Mouse (Mus musculus): ENCODE results near the gene Uhrf1. TPM values are rescaled to one million over a fixed set of nuclear protein-coding genes. Genes with fewer than 3 reads are reported as not detected.

The Uhrf1 gene
- polyA plus RNA-seq, 1 experiment from 2014 or later: 331 TPM

- WGBS: 83% methylated on average over 3 of the region's 3 CpGs
These were observed 40.3 kb downstream of the Uhrf1 start for GRCm38 (mm10) chr17:56343466-56343865.

GRCm38 (mm10) chr17:56345364-56345763, 42.2 kb downstream of the Uhrf1 start:
- no peak overlapping the region for H3K27ac ChIP-seq
- H3K4me1 ChIP-seq: peaks cover 24% of the 10 kb centered on the region
- 78% methylated on average over 2 of the region's 2 CpGs for WGBS
- 0 out of 2 replicates have a peak, but pooled peaks cover 14% of the 10 kb centered on the region for H3K36me3 ChIP-seq (replicated peaks)
- no peak overlapping the region for H3K4me3 ChIP-seq
- DNase-seq (ENCODE audit: extremely low spot score, low spot score): no peak
- H3K9me3 ChIP-seq: no peaks in the 10 kb centered on the region
- no peaks in the 10 kb centered on the region for H3K27me3 ChIP-seq (ENCODE audit: poor library complexity, severe bottlenecking)

More at GRCm38 (mm10) chr17:56343466-56343865, 40.3 kb downstream of the Uhrf1 start:
- H3K27ac ChIP-seq: no peak overlapping the region
- H3K27me3 ChIP-seq (ENCODE audit: poor library complexity, severe bottlenecking): no peaks in the 10 kb centered on the region
- H3K4me1 ChIP-seq: peaks cover 21% of the 10 kb centered on the region
- H3K36me3 ChIP-seq (replicated peaks): 0 out of 2 replicates have a peak, but pooled peaks cover 13% of the 10 kb centered on the region
- no peak for DNase-seq (ENCODE audit: extremely low spot score, low spot score)
- H3K9me3 ChIP-seq: no peaks in the 10 kb centered on the region
- no peak overlapping the region for H3K4me3 ChIP-seq

GRCm38 (mm10) chr17:56348128-56348527, 45.0 kb downstream of the Uhrf1 start:
- no peak overlapping the region for H3K4me3 ChIP-seq
- peaks cover 24% of the 10 kb centered on the region for H3K4me1 ChIP-seq
- WGBS: 81% methylated on average over 4 of the region's 4 CpGs
- peaks cover 38% of the 10 kb centered on the region for H3K36me3 ChIP-seq (replicated peaks)
- no peaks in the 10 kb centered on the region for H3K9me3 ChIP-seq
- H3K27me3 ChIP-seq (ENCODE audit: poor library complexity, severe bottlenecking): no peaks in the 10 kb centered on the region
- DNase-seq (ENCODE audit: extremely low spot score, low spot score): no peak
- H3K27ac ChIP-seq: no peak overlapping the region

- peaks cover 19% of the 10 kb centered on the region for H3K4me1 ChIP-seq
- no peaks in the 10 kb centered on the region for H3K9me3 ChIP-seq
- DNase-seq (ENCODE audit: extremely low spot score, low spot score): no peak
- H3K27me3 ChIP-seq (ENCODE audit: poor library complexity, severe bottlenecking): no peaks in the 10 kb centered on the region
- no peak overlapping the region for H3K4me3 ChIP-seq
- H3K27ac ChIP-seq: 0 out of 2 replicates have a peak overlapping the region, but pooled peaks have one; percentile 25
- peaks cover 43% of the 10 kb centered on the region for H3K36me3 ChIP-seq (replicated peaks)
These were observed 45.5 kb downstream of the Uhrf1 start for GRCm38 (mm10) chr17:56348586-56348985.

GRCm38 (mm10) chr17:56350694-56351093, 47.6 kb downstream of the Uhrf1 start:
- 40% methylated on average over 2 of the region's 2 CpGs for WGBS
- H3K9me3 ChIP-seq: no peaks in the 10 kb centered on the region
- no peaks in the 10 kb centered on the region for H3K27me3 ChIP-seq (ENCODE audit: poor library complexity, severe bottlenecking)
- H3K36me3 ChIP-seq (replicated peaks): peaks cover 56% of the 10 kb centered on the region
- H3K27ac ChIP-seq: no peak overlapping the region
- no peak overlapping the region for H3K4me3 ChIP-seq
- H3K4me1 ChIP-seq: peaks cover 11% of the 10 kb centered on the region
- peak; percentile 61 for DNase-seq (ENCODE audit: extremely low spot score, low spot score)

GRCm38 (mm10) chr17:56356921-56357885, 54.1 kb downstream of the Uhrf1 start:
- peak; percentile 71 for DNase-seq (ENCODE audit: extremely low spot score, low spot score)
- no peak overlapping the region for H3K4me3 ChIP-seq
- no peaks in the 10 kb centered on the region for H3K27me3 ChIP-seq (ENCODE audit: poor library complexity, severe bottlenecking)
- H3K36me3 ChIP-seq (replicated peaks): peaks cover 98% of the 10 kb centered on the region
- H3K27ac ChIP-seq: no peak overlapping the region
- 0 out of 2 replicates have a peak, but pooled peaks cover 5% of the 10 kb centered on the region for H3K4me1 ChIP-seq
- H3K9me3 ChIP-seq: no peaks in the 10 kb centered on the region
- 72% methylated on average over 9 of the region's 9 CpGs for WGBS

GRCm38 (mm10) chr17:56359183-56359725, 56.1 kb downstream of the Uhrf1 start:
- H3K4me3 ChIP-seq: no peak overlapping the region
- 80% methylated on average over 3 of the region's 3 CpGs for WGBS
- H3K27ac ChIP-seq: no peak overlapping the region
- H3K27me3 ChIP-seq (ENCODE audit: poor library complexity, severe bottlenecking): no peaks in the 10 kb centered on the region
- H3K4me1 ChIP-seq: 0 out of 2 replicates have a peak, but pooled peaks cover 5% of the 10 kb centered on the region
- H3K9me3 ChIP-seq: no peaks in the 10 kb centered on the region
- DNase-seq (ENCODE audit: extremely low spot score, low spot score): no peak
- peaks cover 98% of the 10 kb centered on the region for H3K36me3 ChIP-seq (replicated peaks)

GRCm38 (mm10) chr17:56359864-56360263, 56.7 kb downstream of the Uhrf1 start:
- WGBS: 83% methylated on average over 1 of the region's 1 CpGs
- Histone ChIP-seq H3K36me3 (replicated peaks) (peaks cover 96% of the 10 kb centered on the region), H3K4me1 (0 out of 2 replicates have a peak, but pooled peaks cover 5% of the 10 kb centered on the region), H3K9me3 (no peaks in the 10 kb centered on the region), H3K4me3 (no peak overlapping the region), H3K27ac (no peak overlapping the region), H3K27me3 (ENCODE audit: poor library complexity, severe bottlenecking) (no peaks in the 10 kb centered on the region)
- DNase-seq (ENCODE audit: extremely low spot score, low spot score): no peak

GRCm38 (mm10) chr17:56360451-56360850, 57.3 kb downstream of the Uhrf1 start:
- H3K9me3 ChIP-seq: no peaks in the 10 kb centered on the region
- 64% methylated on average over 8 of the region's 8 CpGs for WGBS
- H3K4me3 ChIP-seq: no peak overlapping the region
- DNase-seq (ENCODE audit: extremely low spot score, low spot score): no peak
- no peaks in the 10 kb centered on the region for H3K27me3 ChIP-seq (ENCODE audit: poor library complexity, severe bottlenecking)
- H3K36me3 ChIP-seq (replicated peaks): peaks cover 96% of the 10 kb centered on the region
- H3K27ac ChIP-seq: peak overlapping the region; percentile 44; the same call in 1 of the 2 replicates
- peaks cover 7% of the 10 kb centered on the region; the same call in 1 of the 2 replicates for H3K4me1 ChIP-seq

- Histone ChIP-seq H3K4me1 (peaks cover 12% of the 10 kb centered on the region; the same call in 1 of the 2 replicates), H3K4me3 (no peak overlapping the region), H3K27ac (no peak overlapping the region), H3K36me3 (replicated peaks) (peaks cover 92% of the 10 kb centered on the region), H3K27me3 (ENCODE audit: poor library complexity, severe bottlenecking) (no peaks in the 10 kb centered on the region), H3K9me3 (no peaks in the 10 kb centered on the region)
- WGBS: 87% methylated on average over 2 of the region's 2 CpGs
- DNase-seq (ENCODE audit: extremely low spot score, low spot score): no peak
These were observed 58.4 kb downstream of the Uhrf1 start for GRCm38 (mm10) chr17:56361542-56361941.

- no peak overlapping the region for H3K27ac ChIP-seq
- no peak for DNase-seq (ENCODE audit: extremely low spot score, low spot score)
- 89% methylated on average over 7 of the region's 7 CpGs for WGBS
- H3K4me1 ChIP-seq: peaks cover 10% of the 10 kb centered on the region; the same call in 1 of the 2 replicates
- H3K36me3 ChIP-seq (replicated peaks): peaks cover 92% of the 10 kb centered on the region
- no peak overlapping the region for H3K4me3 ChIP-seq
- H3K9me3 ChIP-seq: no peaks in the 10 kb centered on the region
- no peaks in the 10 kb centered on the region for H3K27me3 ChIP-seq (ENCODE audit: poor library complexity, severe bottlenecking)
These were observed 62.9 kb downstream of the Uhrf1 start for GRCm38 (mm10) chr17:56365791-56366673.

- Histone ChIP-seq H3K36me3 (replicated peaks) (peaks cover 93% of the 10 kb centered on the region), H3K4me3 (no peak overlapping the region), H3K27me3 (ENCODE audit: poor library complexity, severe bottlenecking) (no peaks in the 10 kb centered on the region), H3K9me3 (no peaks in the 10 kb centered on the region), H3K27ac (no peak overlapping the region), H3K4me1 (peaks cover 11% of the 10 kb centered on the region; the same call in 1 of the 2 replicates)
- WGBS: 93% methylated on average over 6 of the region's 6 CpGs
- no peak for DNase-seq (ENCODE audit: extremely low spot score, low spot score)
These were observed 65.2 kb downstream of the Uhrf1 start for GRCm38 (mm10) chr17:56368291-56368790.
